Mouse (Mus musculus) mesoderm, embryonic 11.5 days (tissue): ENCODE data around the gene Zfr2.

Experiments used
- DNase-seq: peaks from one replicate; pipeline ENCODE4 v3.0.0-alpha.2; 2012; ENCODE audit warnings: low read depth, low spot score

Gene Zfr2

DNA sequence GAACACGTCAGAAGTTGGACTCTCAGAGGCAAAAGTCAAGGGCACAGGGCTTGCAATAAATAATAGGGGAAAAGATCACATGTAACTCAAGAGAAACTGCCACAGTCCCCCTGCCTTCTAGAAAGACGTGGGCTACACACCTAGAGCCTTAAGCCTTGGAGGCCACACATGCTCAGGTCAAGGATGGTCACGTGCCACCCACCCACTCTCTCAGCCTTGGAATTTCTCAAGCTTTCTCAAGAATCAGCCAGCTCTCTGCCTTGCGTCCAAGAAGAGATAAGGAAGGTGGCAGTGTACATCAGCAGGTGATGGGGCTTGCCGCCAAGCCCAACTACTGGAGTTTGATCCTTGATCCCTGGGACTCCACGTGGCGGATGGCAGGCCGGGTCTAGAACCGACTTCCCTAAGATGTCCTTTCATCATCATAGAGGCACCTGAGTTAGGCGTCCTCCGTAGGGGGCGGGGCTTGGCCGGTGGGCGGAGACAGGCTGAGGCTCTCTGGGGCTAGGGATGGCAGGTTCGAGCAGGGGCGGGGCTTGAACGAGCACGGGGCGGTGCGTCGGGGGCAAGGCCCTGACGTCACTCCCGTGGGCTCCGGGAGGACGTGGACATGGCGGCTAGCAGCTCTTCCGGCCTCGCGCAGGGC, at the start of gene Zfr2:
Zfr2 (plus strand) TSS at position 576 of the 646 bp plus-strand sequence.
- peak; percentile 85 for DNase-seq

DNA sequence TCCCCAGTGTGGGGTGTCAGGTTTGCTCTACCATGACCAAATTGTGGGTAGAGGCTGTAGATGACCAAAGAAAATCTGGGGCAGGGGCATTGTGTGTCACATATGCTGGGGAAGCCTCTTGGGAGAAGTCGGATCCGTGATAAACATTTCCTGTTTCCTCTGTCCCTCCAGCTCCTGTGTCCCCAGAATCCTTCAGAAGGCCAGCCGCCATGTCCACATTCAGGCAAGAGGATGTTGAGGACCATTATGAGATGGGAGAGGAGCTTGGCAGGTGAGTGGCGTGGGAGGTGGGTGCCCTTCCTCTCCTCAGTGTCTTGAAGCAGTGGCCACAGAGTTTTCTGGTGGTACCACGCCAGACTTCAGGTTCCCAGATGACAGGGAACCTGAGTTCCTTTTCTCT, 49.1 kb upstream of the Zfr2 start, which contains the start of gene 4930442H23Rik:
4930442H23Rik (minus strand) TSS at position 45 of the 400 bp plus-strand sequence.
- no peak for DNase-seq

DNA sequence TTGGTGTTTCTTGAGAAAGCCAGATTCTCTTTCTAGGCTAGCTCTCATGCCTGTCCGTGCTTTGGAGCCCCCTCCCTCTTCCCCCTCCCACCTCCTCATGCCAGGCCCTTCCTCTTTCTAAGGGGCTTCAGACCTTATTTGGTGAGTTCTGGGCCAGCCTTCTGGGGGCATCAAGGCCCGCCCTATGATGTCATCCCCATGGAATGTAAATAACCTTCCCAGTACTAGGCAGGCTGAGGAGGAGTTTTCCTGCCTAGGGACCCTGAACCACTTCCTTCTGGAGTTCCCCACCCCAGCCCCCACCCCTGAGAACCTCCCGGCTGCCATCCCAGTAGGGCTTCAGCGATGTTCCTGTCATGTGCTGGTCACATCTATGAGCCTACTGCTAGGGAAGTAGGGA, 48.2 kb upstream of the Zfr2 start:
- DNase-seq = peak; percentile 61

DNA sequence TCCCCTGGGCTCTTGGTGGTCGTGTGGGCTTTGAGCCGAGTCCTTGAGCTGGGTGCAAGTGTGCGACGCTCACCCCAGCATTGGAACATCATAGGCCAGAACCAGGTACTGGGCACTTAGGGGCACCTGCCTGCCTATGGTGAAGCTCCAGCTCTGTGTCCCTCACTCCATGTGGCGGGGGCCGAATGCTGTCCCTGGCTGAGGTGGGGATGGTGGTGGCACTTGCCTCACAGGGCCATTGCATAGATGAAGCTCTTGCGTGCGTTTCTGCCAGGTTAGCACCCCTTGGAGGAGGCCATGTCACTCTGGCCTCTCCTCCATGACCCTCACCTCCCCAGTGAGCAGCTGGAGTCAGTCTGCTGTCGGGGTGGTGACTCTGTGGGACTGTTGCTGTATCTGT, 45.8 kb upstream of the Zfr2 start:
- no peak for DNase-seq

DNA sequence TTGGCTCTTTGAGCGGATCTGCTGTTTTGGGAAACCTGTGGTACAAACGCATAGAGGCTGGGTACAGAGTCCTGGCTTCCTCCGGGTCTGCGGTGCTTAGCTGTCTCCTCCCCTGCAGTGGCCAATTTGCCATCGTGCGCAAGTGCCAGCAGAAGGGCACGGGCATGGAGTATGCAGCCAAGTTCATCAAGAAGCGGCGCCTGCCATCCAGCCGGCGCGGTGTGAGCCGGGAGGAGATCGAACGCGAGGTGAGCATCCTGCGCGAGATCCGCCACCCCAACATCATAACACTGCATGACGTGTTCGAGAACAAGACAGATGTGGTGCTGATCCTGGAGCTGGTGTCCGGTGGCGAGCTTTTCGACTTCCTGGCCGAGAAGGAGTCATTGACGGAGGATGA, 43.1 kb upstream of the Zfr2 start:
- no peak for DNase-seq

DNA sequence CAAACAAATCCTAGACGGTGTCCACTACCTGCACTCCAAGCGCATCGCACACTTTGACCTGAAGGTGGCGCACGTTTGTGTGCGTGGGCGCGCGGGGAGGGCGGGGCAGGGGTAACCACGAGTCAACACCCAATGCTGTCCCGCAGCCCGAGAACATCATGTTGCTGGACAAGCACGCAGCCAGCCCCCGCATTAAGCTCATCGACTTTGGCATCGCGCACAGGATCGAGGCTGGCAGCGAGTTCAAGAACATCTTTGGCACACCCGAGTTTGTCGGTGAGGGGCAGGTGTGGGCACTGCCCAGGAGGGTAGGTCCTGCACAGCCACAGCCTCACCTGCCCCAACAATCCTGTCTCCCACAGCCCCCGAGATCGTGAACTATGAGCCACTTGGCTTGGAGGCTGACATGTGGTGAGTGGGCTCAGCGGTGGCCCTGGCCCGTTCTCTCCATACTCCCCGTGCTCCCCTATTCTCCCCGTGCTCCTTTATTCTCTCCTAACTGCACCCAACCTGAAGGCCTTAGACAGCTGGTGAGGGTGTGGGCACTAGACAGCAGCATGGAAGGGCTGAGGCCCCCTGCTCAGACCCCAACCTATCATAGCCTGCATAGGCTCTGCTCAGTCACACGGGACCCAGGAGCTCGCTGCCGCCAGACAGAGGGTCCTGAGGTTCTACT, 42.6 kb upstream of the Zfr2 start:
- DNase-seq = no peak

DNA sequence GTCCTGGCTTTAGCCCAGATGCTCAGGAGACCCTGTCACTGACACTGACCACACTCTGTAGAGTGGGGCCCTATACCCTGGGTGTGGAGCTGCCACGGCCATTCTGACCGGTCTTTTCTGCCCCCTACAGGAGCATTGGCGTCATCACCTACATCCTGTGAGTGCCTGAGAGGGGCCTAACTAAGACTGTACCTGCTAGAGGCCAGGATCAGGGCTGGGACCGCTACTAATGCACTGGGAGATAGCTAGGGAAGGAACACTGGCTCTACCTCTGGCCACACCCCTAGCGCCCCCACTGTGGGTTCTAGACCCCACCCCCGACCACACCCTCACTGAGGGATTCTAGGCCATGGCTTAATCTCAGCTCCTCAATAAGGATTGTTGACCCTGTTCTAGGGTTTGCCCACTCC, 42.0 kb upstream of the Zfr2 start:
- no peak for DNase-seq

DNA sequence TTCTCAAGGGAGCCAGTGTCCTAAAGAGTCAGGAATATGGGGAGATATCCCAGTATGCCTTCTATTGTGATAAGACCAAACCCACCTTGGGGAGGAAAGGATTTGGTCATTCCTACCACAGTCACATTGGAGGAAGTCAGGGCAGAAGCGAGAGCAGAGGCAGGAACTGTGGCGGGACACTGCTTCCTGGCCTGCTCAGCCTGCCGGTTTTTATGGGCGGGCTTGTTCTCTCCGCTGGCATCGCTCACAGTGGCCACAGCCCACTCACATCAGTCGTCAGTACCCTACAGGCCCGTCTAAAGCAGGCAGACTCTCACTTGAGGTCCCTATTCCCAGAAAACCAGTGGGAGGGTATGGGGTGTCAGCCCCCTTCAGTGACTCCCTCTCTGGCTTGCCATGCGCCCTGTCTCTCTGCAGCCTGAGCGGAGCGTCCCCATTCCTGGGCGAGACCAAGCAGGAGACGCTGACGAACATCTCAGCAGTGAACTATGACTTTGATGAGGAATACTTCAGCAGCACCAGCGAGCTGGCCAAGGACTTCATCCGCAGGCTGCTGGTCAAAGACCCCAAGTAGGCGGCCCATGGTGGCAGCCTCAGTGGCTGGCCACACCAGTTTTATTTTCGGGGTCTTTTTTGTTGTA, 41.5 kb upstream of the Zfr2 start:
- DNase-seq = no peak

DNA sequence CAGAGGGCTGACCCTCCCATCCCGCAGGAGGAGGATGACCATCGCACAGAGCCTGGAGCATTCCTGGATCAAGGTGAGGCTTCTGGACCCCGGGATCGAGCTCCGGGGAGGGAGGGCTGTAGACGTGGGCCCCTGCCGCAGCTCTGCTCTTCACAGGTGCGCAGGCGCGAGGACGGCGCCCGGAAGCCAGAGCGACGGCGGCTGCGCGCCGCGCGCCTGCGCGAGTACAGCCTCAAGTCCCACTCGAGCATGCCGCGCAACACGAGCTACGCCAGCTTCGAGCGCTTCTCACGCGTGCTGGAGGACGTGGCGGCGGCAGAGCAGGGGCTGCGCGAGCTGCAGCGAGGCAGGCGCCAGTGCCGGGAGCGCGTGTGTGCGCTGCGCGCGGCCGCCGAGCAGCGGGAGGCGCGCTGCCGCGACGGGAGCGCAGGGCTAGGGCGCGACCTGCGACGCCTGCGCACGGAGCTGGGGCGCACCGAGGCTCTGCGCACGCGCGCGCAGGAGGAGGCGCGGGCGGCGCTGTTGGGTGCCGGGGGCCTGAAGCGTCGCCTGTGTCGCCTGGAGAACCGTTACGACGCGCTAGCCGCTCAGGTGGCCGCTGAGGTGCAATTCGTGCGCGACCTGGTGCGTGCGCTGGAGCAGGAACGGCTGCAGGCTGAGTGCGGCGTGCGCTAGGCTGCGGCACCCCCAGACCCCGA, 40.5 kb upstream of the Zfr2 start:
- DNase-seq = peak; percentile 88

DNA sequence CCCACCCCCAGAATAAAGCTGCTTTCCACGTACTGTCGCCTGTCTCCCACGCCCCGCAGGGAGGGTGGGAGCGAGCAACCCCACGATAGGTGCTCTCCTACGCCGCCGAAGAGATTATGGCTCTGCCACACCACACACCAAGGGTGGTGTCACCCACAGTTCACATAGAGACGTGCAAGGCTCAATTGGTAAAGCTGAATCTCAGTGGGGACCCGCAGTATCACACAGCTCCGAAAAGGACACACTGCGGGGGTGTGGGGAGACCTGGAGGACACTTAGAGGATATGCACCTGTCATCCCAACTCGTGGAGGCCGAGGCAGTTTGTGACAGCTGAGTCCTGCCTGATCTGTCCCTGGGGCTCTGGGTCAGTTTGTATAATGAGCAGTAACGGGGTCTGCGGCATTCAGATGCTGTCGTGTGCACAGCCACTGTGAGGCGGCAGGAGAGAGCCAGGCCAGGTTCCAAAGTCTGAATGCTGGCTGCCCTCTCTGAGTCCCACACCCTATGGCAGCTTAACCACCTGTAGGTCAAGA, 39.9 kb upstream of the Zfr2 start:
- DNase-seq = no peak

DNA sequence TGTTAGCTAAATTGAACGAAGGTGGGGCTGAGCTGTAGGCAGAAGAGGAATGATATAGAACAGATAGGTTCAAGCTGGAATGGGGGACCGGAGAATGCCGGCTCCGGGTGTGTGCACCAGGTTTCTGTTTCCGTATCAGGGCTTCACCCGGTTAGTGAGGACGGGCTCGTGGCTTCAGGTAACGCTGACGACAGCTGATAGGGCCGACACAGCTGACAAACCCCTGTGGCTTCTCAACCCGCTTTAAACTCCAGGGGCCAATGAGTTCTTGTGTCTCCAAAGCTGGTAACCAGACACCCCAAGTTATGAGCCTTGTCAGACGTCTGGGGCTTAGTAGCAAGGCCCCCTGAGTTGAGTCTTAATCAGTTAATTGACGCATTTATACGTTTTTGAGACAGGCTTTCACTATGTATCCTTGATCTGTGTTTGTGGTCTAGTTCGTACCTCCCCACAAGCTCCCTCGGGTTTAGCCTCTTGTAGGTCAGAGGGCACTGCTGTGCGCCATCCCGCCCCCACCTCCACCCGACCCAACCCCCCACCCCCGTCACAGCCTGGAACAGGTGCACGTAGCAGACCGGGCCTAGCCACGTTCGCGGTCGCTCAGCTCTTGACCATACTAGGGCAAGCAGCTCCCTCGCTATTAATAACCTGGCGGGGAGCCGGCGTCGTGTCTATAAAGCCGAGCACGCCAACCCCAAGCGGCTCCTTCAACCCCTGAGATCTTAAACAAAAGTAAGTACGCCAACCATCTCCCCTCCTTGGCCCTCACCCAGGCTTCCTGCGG, 38.8 kb upstream of the Zfr2 start:
- no peak for DNase-seq

DNA sequence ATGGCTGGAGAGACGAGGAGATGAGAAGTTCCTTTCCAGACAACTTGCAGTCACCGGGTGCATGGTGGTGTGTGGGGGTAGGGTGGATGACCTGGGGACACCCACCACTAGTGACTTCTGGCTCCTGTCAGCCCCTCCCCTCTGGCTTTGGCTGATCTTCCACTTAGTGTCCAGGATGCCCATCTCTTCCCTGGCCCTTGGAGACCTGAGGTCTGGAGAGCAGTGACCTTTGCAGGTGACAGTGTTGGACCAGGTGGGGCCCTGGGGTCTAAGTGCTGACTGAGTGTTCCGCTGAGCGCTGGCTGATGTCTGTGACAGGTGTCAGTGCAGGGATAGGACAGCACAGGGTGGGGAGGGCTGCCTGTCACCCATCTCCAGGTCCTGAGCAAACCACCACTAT, 37.7 kb upstream of the Zfr2 start:
- DNase-seq = no peak

DNA sequence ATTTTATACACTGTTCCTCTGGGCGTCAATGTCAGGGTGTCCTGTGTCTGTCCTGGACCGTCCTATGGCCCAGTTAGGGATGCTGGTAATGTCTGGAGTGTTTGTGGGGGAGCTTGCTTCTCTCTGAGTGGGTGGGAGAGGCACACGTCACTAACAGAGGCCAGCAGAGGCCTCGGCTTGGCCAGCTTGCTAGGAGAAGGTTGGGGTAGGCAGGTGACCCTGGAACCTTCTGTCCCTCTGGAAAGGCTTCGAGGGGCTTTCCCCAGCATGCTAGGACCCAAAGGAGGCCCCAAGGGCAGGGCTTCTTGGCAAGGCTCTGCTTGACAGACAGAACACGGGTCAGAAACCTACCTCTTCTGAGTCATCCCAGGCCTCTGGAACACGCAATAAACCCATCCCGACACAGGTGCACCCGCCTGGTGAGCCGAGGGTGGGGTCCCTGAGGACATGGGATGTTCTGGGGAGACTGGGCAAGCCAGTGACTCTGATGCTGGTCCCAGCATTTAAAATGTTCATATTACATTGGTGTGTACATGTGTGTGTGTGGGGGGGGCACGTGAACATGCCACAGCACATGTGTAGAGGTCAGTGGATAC, 36.4 kb upstream of the Zfr2 start:
- DNase-seq = no peak

DNA sequence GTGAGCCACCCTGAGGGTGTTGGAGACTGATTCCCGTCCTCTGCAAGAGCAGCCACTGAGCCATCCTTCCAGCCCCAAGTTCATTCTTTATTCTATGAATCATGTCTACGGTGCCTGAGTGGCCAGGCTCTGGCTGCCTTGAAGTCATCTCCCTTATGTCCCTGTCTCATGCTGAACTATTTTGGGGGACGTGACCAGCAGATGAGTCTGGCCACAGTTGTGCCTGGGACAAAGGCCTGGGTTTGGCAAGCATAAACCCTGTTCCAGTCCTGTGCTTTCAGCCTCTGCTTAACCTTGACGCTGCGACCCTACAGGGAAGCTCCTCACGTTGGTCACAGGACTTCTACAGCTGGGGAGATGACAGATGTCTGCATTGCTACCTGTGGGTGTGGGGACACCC, 35.6 kb upstream of the Zfr2 start:
- no peak for DNase-seq

DNA sequence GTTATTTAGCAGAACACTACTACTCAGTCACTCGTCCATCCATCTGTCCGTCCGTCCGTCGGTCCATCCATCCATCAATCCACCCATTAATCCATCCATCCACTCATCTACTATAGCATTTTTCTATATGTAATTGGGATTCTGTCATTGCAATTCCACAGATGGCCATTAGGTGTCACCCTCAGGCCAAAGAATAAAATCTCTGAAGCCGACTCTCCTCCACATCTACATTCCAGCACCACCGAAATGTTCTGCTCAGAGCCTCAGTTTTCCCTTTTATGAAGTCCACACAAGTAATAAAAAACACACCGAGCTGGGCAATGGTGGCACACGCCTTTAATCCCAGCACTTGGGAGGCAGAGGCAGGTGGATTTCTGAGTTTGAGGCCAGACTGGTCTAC, 34.7 kb upstream of the Zfr2 start:
- DNase-seq = peak; percentile 80

DNA sequence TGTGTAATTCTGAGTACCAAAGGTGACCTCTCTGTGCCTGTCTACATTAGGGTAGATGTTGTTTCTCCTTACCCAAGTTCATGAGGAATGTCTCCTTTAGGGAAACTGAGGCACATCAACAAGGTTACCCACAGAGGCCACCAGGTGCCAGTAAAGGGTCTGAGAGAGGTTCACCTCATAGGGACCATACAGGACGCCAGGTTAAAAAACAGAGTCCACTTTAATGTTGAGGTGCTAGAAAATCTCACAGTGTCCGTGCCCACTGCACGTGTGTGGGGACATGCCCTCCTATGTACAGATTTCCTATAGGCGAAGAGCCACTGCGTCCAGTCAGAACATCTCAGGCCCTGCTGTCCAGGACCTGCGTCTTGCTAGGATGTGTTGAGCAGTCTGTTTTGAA, 34.0 kb upstream of the Zfr2 start:
- no peak for DNase-seq

DNA sequence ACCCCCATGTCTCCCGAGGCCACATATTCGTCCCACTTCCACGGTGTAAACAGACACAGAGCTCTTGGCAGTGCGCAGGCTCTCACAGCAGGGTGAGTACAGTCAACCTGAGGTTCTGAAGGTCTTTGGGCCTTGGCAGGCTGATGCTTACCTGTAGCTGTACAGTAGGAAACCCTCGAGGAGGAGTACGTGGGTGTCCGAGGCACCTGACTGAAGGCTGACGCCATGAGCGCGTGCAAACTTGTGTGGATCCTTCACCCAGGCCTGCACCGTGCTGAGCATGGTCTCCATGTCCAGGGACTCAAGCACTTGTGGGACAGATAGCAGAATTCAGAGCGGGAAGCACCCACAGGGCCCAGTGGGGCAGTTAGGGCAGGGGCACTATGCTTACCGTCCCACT, 32.8 kb upstream of the Zfr2 start:
- no peak for DNase-seq

DNA sequence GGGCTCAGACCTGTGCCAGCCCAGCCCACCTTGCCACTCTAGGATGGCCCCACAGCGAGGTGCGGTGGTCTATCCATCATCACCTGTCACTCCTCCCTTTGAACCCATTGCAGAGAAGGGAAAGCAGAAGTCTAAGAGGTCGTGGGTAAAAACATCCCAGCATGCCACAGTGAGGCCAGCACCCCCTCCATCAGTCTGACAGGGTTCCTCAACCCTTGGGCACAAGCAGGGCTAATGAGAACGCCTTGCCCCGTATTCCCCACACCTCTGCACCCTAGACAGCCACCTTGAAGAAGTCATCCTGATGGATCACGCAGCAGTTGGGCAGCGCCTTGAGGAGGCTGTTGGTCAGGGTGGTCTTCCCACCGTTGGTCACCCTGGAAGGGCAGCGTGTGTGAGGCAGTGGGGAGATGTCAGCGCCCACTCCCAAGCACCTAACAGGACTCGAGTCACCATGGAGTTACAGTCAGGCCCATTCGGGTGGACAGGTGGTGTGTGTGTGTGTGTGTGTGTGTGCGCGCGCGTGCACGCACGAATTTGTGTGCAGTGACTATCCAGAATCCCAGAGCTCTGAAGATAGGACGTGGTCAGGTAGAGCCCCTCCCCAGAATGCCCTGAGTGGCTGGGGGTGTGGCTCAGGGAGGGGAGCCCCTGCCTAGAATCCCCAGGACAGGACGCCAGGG, 32.2 kb upstream of the Zfr2 start:
- no peak for DNase-seq

DNA sequence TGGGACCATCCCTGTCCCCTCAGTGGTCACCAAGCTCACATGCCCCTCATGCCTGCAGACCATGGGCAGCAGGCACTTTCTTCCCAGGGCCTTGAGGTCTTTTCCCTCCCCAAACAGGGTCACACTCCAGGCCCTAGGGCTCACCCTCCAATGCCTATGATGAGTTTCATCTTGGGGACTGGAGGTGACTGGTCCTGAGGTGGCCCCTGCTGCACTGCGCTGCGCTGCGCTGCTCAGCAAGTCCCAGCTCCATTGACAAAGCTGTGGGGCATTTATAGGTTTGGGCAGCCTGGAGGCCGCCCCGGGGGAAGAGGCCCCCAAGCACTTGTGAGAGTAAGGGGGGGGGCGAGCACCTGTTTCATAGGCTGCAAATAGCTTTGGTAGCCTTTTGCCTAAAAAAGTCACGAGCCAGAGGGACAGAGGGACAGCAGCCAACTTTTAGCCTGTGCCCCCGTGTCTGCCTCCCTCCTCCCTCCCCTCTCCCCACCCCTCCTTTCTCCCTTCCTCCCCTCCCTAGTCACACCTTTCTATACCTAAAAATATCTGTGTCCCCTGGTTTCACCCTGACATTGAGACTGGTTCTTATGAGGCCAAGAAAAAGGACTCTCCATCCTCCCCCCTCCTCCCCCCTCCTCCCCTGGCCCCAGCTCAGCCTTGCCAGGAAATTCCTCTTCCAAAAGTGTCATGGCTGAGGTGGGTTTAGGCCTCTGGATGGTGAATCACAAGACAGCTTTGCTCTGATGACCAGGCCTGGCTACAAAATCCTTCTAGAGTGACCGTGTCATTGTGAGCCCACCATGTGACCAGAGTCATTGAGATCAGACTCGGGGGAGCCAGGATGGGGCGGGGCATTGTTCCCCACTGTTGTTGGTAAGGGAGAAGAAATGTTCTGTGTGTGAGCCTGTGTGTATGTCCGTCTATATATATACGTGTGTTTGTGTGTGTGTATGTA, 30.9 kb upstream of the Zfr2 start, which contains the start of gene Nmrk2:
Nmrk2 (minus strand) TSS at position 245 of the 952 bp plus-strand sequence.
- no peak for DNase-seq
